Mouse (Mus musculus) spleen, postnatal 4 days (tissue): ENCODE measurements at regions not wholly inside any gene's neighbourhood (a gene's known extent, or its start where the extent isn't known, plus 50 kb on each side); places are given as distances from the start of the nearest gene placed in this dataset.
A peak's percentile ranks its signal among the peaks of the same experiment; 100 is the strongest.

Source experiments
- DNase-seq, 2 experiments: peaks; one replicate each; pipeline ENCODE4 v3.0.0; 2022; ENCODE audit warnings: low spot score in 2 of 2

- no peak for DNase-seq
These were observed 372.6 kb downstream of the Cog6 start for GRCm38 (mm10) chr3:52644178-52645128.

- no peak for DNase-seq
These were observed 373.2 kb downstream of the Cog6 start for GRCm38 (mm10) chr3:52643796-52644177.

GRCm38 (mm10) chr3:52643100-52643551 lies 373.9 kb downstream of the Cog6 start:
- no peak for DNase-seq

- no peak for DNase-seq
These were observed 373.4 kb downstream of the Foxo1 start for GRCm38 (mm10) chr3:52641226-52642181.

- no peak for DNase-seq
These were observed 372.4 kb downstream of the Foxo1 start for GRCm38 (mm10) chr3:52640250-52641147.

- peak in 1 of 2 experiments; percentile 27 for DNase-seq
These were observed 370.7 kb downstream of the Foxo1 start for GRCm38 (mm10) chr3:52638816-52639215.

GRCm38 (mm10) chr3:52634353-52634752 lies 366.2 kb downstream of the Foxo1 start:
- DNase-seq: peak in 1 of 2 experiments; percentile 52

GRCm38 (mm10) chr3:52633491-52634100 lies 365.5 kb downstream of the Foxo1 start:
- DNase-seq: no peak

GRCm38 (mm10) chr3:52632635-52633034 lies 364.5 kb downstream of the Foxo1 start:
- DNase-seq: no peak

- no peak for DNase-seq
These were observed 362.1 kb downstream of the Foxo1 start for GRCm38 (mm10) chr3:52630209-52630608.

GRCm38 (mm10) chr3:52625125-52625524 lies 357.0 kb downstream of the Foxo1 start:
- no peak for DNase-seq

- DNase-seq: no peak
These were observed 354.4 kb downstream of the Foxo1 start for GRCm38 (mm10) chr3:52622530-52622929.

- DNase-seq: no peak
These were observed 353.8 kb downstream of the Foxo1 start for GRCm38 (mm10) chr3:52621936-52622335.

- no peak for DNase-seq
These were observed 350.7 kb downstream of the Foxo1 start for GRCm38 (mm10) chr3:52618925-52619224.

GRCm38 (mm10) chr3:52618212-52618924 lies 350.2 kb downstream of the Foxo1 start:
- no peak for DNase-seq

GRCm38 (mm10) chr3:52617413-52618149 lies 349.4 kb downstream of the Foxo1 start:
- DNase-seq: no peak

GRCm38 (mm10) chr3:52611881-52612280 lies 343.7 kb downstream of the Foxo1 start:
- DNase-seq: no peak

- no peak for DNase-seq
These were observed 342.3 kb downstream of the Foxo1 start for GRCm38 (mm10) chr3:52610466-52610865.

GRCm38 (mm10) chr3:52608086-52608426 lies 339.9 kb downstream of the Foxo1 start:
- no peak for DNase-seq
